Mouse (Mus musculus): ENCODE measurements around the gene Kbtbd4. TPM values are rescaled to one million over a fixed set of nuclear protein-coding genes. Genes with fewer than 3 reads are reported as not detected.
A peak's percentile ranks its signal among the peaks of the same experiment; 100 is the strongest.
"Not testable (repeated sequence)": the region's sequence is repeated elsewhere in the genome, so short reads cannot be mapped to it uniquely, and the experiment has no call there.

The Kbtbd4 gene
- 10 to 100 TPM; 36.6 to 39.5 TPM for total RNA-seq (2021)
- long read RNA-seq, experiment 1, transcript Kbtbd4-201 (4 exons, 2,437 nt), result major isoform, 23 of 33 reads
- long read RNA-seq, experiment 1, transcript Kbtbd4-202 (4 exons, 2,343 nt), result minor isoform, 5 of 33 reads
- long read RNA-seq, experiment 1, partial matches to known transcripts, result 1 of 33 reads
- long read RNA-seq, experiment 1, other reads (novel, unspliced or antisense), result 4 of 33 reads
- long read RNA-seq, experiment 2, transcript Kbtbd4-201 (4 exons, 2,437 nt), result major isoform, 27 of 35 reads
- long read RNA-seq, experiment 2, partial matches to known transcripts, result 0 of 35 reads
- long read RNA-seq, experiment 2, other reads (novel, unspliced or antisense), result 6 of 35 reads

DNA sequence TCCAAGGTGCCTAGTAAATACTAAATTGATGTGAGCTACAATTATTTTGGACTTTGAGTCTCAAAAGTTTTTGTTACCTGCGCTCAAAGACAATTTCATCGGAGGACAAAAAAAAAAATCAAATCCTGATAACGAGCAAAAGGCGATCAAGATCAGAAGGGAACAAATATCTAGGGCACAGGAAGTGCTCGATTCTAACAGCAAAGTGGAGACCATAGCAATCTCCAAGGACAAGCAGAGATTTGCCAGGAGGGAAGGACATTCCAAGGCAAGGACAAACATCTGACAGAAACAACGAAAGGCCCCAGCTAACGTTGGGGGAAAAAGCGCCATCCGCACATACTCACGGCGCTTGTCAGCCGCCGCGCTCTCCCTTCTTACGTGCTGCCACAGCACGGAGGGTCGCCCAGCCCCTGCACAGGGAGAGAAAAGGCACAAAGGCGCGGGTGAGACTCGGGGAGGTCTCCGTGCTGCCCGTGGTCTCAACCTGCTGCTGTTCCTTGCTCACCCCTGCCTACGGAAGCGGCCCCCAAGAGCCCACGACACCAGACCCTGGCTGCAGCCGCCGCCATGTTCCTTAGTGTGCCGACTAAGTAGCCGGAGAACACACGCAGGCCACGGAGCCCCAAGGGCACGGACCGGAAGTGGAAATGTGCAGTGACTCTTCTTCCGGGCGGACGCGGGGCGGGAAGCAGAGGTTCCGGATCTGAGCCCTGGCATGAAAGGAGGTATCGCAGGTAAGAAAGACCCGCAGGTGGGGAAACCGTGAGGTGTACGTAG, at the start of gene Kbtbd4, which contains the start of gene Ndufs3:
Gene Kbtbd4, plus strand, starts transcription at position 665 of the 780 bp plus-strand sequence.
Gene Ndufs3, minus strand, starts transcription at position 752 of the 780 bp plus-strand sequence.
- peak; percentile 82 to 85 for DNase-seq (ENCODE audit: low spot score in 2 of 2)

DNA sequence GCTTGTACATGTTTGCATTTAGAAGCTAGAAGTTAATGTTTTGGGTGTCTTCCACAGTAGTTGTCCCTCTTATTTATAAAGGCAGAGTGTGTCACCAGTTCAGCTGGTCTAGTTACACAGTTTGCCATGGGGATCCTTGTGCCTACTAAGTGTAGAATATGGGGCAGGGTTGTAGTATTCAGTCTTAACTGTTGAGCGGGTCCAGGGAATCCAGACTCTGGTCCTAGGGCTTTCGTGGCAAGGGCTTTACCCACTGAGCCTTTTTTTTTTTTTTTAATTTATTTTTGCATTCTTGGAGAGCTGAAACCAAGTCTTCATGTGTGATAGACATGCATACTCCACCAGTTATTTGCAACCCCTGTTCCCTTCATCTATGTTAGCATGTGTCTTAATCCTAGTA, 43.1 kb upstream of the Kbtbd4 start:
- DNase-seq (ENCODE audit: low spot score in 2 of 2), result no peak

DNA sequence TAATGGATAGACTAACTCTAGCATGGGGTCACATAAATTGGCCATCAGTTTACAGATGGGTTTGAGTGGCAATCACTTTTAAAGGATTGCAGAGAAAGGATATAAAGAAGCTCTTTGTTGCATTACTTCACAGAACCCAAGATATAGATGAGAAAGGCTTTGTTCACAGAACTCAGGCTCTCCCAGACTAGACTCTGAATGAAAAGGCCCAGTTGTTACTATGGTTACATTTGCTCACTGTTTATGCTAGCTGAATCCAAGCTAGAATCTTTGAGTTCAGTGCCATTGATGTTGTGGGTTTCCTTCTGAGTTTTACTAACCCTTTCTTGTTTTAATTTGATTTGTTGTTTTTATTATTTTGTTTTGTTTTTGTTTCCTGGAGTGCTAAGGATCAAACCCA, 40.4 kb upstream of the Kbtbd4 start:
- no peak for DNase-seq (ENCODE audit: low spot score in 2 of 2)

DNA sequence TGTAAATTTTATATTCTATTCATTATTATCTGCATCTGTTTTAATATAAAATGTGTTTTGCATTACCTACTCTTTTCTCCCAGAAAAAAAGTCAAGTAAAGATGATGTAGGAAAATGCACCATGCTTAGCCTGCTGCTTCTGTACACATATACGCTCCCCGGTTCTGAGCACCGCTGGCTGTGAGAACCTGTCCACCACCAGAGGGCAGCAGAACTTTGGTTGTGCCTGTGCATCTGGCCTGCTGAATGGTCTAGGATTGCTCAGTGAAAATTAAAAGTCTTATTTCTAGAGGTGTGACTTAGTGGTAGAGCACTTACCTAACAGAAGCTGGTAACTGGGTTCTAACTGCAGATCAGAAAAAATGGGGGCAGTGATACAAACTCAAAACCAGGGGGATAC, 38.0 kb upstream of the Kbtbd4 start:
- DNase-seq (ENCODE audit: low spot score in 2 of 2), result peak; percentile 82 to 83

GRCm38 (mm10) chr2:90870136-90870601, 34.4 kb upstream of the Kbtbd4 start:
- no peak for DNase-seq (ENCODE audit: low spot score in 2 of 2)

DNA sequence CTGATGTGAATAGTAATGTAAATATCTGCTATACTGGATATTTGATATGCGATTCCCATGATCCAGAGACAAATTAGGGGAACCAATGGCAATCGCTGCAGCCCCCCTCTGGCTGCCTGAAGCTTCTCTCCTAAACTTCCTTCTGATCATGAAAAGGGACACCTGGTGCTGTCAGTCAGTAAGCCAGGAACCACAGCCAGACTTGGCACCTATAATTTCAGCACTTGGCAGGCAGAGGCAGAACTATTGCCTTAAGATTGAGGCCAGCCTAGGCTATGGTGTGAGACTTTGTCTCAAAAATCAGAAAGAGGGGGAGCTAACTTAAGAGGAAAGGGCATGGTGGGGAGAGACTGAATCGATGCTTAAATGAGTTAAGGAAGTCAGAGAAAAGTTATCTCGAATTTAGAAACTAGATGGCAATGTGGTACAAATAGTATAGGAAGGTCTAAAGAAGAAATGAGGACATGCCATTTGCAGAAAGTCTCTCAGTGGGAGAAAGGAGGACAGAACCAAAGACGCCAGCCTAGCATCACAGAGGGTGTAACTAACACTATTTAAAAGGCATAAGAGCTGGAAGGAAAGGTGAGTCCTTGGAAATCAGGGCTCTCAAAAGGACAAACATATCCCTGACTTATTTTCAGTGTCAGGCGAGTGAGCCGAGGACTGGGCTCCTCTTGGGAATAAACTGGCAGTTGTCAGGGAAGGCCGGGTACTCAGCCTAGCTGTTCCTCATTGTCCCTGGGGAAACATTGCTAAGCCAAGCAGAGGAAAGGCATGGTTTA, 33.2 kb upstream of the Kbtbd4 start:
- DNase-seq (ENCODE audit: low spot score in 2 of 2), result no peak

DNA sequence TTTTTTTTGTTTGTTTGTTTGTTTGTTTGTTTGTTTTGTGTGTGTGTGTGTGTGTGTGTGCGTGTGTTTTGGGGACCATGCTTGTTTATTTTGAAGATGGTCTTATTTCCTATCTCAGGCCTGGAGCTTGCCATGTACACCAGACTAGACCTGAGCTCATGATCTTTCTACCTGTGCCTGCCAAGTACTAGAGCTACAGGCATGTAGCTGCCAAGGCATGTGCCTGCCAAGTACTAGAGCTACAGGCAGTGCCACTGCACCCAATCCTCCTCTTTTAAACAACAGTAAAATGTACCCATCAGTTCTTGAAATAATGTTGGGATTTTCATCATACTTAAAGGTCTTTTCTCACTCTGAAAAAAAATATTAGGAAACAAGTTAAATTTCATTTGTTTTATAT, 30.5 kb upstream of the Kbtbd4 start:
- no peak for DNase-seq (ENCODE audit: low spot score in 2 of 2)

GRCm38 (mm10) chr2:90875239-90875638, 29.3 kb upstream of the Kbtbd4 start:
- DNase-seq (ENCODE audit: low spot score in 2 of 2), result no peak

- no peak for DNase-seq (ENCODE audit: low spot score in 2 of 2)
Measured at GRCm38 (mm10) chr2:90877584-90878259, 26.8 kb upstream of the Kbtbd4 start.

DNA sequence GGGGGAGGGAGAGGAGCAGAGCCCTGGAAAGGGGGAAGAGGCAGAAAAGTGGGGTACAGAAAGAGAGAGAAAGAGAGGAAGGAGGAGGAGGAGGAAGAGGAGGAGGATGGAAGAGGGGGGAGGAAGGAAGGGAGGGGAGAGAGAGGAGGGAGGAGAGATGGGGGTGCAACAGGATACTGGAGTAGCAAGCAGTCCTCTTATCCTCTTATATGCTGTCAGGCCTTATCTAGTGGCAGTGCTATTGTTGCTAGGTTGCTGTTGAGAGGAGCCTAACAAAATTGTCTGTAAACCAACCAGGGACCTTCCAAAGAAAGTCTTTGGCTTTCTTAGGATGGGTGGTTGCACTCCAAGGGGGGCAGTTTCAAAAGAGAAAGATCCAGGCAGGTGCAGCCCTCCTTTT, 25.1 kb upstream of the Kbtbd4 start:
- no peak for DNase-seq (ENCODE audit: low spot score in 2 of 2)

DNA sequence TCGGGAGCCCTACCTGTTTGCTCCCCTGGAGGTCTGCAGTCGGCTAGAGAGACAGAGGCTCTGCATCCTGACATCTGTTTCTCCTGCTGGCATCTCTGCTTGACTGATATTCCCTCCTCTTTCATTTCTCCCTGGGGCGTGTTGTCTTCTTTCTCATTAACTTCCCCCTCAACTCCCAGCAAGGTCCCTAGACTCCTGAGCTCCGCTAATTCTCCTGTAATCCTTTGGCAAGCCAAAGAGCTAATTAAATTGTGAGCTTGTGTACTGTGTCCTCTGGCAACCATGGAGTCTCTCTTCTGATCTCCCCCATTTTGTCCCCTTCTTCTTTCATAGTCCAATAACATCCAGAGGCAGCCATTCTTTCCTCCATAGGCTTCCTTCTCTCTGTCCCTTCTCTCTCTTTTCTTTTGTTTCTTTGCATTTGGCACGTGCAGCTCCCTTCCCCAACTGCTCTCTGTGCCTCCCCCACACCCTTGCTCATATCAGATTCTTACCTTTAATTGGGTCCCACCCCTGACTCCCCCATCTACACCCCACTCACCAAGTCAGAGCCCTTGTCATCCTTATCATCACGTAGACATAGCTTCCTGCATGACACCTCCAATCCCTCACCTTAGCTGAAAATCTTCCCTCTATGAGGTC, 24.3 kb upstream of the Kbtbd4 start:
- no peak for DNase-seq (ENCODE audit: low spot score in 2 of 2)

- no peak for DNase-seq (ENCODE audit: low spot score in 2 of 2)
Measured at GRCm38 (mm10) chr2:90881824-90882223, 22.7 kb upstream of the Kbtbd4 start.

DNA sequence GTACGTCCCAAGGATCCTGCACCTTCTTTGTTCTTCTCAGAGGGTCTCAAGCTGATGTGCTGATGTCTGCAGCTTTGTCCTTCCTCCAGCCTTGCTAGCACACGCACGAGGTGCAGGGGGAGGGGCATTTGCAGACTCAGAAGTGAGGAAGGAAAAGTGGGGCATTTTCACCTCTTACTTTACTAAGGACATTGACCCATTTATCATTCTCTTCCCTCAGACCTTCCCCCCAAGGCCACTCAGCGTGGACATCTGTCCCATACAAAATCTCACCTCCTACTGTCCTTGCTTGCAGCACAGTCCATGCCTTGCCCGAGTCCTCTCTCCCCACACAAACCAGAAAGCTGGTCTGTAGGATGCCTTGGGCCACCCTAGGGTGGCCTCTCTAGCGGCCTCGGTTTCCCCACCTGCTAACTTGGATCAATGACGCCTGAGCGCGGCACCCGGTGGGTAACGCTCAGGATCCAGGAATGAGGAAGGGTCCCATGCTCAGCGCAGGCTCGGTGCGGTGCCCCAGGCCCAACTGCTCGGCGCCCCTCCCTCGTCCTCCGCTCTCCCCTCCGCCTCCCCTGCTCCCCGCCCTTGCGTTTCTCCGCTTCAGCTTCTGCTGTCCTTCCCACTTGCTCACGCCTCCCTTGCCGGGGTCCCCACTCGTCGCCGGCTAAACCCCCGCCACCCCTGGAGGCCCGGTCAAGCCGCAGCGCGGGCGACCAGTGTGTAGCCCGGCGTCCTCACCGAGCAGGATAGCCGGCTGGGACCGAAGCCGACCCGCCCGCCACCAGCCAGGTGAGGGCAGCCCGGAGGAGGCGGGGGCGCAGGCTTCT, 19.1 kb upstream of the Kbtbd4 start, which contains the start of gene C1qtnf4:
Gene C1qtnf4, plus strand, starts transcription at position 643 of the 824 bp plus-strand sequence.
- no peak for DNase-seq (ENCODE audit: low spot score in 2 of 2)

DNA sequence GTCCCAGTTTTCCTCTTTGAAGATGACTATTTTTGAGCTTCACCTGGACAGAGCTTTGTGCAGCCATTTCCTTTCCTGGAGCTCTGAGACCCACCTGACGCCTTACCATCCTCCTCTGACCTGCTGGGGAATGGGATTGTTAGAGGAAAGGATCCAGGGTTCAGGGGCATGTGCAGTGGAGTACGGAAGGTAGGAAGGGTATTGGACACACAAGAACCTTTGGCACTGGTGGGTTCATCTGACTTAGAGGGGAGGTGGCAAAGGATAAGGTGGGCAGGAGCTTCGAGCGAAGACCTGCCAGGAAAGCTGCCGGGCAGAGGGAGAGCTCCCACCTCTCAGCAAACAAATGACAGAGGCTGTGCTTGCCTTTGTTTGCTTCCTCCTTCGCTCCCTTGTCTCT, 18.1 kb upstream of the Kbtbd4 start:
- DNase-seq (ENCODE audit: low spot score in 2 of 2), result no peak

DNA sequence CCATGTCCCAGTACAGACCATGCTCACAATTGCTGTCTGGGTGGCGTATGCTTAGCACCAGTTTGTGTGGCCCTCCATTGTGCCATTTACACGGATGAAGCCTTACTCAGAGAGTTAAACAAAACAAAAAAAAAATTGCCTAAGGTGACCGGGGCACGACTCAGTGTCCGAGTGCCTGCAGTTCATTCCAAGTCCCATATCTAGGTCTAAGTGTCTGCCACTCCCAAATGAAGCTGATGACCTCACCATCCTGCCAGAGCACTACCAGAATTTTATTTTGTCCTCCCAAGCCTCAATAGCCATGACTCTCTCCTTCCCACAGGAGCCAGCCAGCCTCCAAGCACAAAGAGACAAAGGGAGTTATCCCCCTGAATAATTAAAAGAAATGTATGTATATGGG, 16.9 kb upstream of the Kbtbd4 start:
- DNase-seq (ENCODE audit: low spot score in 2 of 2), result no peak

GRCm38 (mm10) chr2:90889550-90890548, 14.7 kb upstream of the Kbtbd4 start:
- DNase-seq (ENCODE audit: low spot score in 2 of 2), result peak; percentile 26 to 37

GRCm38 (mm10) chr2:90893673-90894298, 10.8 kb upstream of the Kbtbd4 start:
- no peak for DNase-seq (ENCODE audit: low spot score in 2 of 2)

DNA sequence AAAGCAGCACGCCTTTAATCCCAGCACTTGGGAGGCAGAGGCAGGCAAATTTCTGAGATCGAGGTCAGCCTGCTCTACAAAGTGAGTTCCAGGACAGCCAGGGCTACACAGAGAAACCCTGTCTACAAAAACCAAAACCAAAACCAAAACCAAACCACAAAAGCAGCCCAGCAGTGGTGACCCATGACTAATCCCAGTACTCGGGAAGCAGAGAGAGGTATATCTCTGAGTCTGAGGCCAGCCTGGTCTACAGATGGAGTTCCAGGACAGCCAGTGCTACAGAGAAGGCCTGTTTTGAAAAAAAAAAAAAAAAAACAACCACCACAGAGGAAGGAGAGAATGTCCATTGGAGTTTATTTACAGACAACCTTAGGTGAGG, 10.3 kb upstream of the Kbtbd4 start:
- not testable (repeated sequence) for DNase-seq (ENCODE audit: low spot score in 2 of 2)
